Mouse (Mus musculus): Measurements from ENCODE around the gene Slc8a3.
"Not testable (repeated sequence)": the region's sequence is repeated elsewhere in the genome, so short reads cannot be mapped to it uniquely, and the experiment has no call there.

Slc8a3 gene

DNA sequence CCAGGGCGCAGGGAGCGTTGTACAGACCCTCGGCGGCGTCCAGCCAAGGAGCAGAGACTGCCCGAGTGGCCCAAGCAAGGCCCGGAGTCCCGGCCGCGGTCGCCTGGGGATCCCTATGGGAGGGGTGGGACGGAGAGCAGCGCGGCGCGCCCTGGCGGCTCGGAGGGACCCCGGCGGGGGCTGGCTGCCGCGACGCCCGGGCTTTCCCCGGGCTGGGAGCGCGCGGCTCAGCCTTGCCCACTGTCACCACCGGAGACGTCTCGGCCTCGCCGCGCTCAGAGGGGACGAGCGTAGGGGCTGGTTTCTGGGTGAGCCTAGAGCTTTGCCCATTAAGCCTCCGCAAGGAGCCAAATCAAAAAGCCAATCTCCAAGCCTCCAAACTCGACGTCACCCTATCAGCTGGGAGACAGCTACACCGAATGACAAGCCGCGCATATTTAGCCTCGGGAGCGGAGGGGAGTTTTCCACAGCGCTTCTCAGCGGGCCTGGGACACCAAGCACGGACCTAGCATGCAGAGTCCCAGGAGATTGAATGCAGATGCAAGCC lies at the start of gene Slc8a3:
Gene Slc8a3, minus strand, starts transcription at position 306 of the 547 bp plus-strand sequence.
- peak; percentile 31 for DNase-seq

DNA sequence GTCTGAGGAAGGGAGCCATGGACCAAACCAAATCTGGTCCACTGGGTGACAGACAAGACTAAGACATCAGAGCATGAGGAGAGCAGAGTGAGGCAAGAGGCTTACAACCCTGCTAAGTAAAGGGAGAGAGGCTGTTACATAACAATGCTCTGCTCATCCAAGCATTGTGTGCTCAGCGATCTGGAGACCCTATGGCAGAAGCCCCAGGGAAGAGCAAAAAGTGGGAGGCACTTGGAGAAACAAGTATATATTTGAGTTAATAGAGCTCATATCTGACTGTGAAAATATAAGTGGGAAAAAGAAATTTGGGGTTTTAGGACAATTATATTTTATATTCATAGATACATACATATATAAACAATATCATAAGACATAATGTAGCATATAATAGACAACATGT lies 46.4 kb upstream of the Slc8a3 start, which contains the start of gene Gm4787:
Gene Gm4787, minus strand, starts transcription at position 101 of the 400 bp plus-strand sequence.
- DNase-seq: not testable (repeated sequence)

DNA sequence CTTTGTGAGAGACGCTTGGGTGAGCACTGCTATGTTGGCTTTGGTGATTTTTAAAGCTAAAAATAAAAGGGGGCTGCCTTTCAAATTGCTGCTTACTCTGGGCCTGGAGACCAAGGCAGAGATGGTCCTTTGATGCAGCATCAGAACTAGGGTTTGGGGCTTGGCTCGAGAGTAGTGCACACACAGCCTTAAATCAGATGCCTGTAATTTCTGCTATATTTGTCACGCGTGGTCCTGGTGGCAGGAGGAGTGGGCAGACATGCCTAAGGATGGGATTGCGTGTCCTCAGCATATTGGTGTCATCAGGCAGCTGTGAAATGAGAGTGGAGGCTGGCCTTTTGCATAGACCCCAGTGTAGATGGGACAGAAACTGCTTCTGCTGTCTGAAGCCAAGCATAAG lies 861 bp upstream of the Slc8a3 start:
- DNase-seq: no peak

DNA sequence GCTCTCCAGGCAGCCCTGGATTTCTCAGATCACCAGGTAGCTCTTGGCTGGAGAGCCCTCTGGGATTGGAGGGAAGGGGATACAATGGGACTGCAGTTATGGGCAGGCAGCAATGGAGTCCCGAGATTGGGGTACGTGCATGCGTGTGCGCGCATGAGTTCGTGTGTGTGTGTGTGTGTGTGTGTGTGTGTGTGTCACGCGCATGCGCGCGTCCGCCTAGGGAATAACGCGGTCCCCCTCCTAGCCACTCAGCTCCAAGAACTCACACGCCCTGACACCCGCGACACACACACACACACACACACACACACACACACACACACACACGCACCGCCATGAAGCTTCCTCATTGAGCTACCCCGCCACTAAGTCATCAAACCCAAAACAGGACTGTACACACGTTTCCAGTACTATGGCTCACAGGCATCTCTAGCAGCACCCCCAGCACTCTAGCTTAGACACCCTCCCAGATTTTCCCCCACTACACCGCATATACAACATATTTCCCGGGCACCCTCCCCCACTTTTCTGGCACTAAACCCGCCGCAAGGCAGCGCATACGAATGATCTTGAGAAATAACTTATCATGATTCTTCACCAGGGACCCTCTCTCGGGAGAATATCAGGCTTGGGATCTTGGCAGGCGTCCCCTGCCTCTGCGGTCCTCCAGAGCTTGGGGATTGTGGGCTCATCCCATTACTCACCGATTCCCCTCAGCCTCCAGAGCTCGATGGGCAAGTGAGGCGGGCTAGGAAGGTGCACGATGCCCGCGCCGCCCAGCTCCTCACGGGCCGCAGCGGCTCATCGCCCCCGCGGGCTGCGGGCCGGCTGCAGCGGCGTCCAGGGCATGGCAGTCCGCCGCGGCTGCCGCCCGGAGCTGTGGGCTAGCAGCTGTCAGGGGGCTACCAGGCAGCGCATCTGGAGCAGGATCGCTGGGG lies 774 bp downstream of the Slc8a3 start:
- peak; percentile 21 for DNase-seq

DNA sequence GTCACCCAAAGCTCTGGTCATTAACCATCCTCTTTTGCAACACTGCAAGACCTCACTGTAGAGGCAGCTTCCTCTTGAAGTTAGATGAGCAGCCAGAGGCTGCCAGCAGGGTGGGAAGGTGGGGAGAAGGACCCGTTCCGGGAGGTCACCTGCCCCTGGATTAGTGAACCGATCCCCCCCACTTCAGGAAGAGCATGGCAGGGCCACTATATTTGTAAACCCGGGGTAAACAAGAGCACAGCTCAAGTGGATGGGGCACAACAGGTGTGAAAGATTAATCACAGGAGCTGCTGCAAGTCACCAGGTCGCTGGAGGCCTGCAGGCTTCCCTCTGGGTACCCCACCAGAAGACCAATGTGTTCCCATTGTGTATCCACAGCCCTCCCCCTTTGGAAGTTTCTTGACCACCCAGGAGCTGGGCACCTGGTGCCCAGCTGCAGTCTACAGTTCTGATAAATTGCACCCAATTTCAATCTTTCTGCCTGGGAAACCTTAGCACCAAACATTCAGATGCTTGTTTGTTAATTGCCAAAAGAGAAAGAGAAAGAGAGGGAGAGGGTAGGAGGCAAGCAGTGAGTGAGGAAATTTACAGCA lies 1.8 kb downstream of the Slc8a3 start:
- DNase-seq: no peak

DNA sequence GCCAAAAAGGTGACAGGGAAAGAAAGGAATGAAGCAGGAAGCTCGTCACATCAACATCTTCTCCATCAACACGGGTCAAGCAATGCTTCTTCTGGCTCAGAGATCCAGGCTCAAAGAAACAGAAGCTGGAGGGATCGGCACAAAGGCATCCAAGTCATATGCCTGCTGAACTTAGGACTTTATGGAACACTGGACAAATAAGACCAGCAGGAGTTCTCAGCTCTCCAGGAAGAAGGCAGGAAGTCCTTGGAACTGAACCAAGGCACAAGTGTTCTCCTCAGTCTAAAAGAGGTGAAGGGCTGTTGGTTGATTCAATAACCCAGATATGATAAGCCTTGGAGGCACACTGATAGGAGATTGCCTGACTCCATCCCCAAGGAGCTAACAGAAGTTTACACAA lies 8.0 kb downstream of the Slc8a3 start:
- no peak for DNase-seq

DNA sequence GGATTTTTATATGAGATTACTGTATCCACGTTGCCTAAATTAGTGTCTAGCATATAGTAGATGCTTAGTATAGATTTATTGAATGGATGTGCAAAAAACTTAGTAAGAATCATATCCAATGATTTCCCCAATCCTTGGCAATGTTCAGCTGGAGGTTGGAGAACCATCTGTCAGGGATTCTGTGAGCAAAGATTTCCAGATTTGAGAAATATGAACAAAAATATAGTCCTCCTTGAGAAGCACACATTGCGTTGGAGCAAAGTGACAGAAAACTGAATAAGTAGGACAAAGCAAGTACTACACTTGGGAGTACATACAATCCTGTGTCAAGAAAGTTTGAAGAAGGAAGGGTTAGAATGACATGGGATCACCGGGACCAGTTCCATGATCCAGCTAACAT lies 8.9 kb downstream of the Slc8a3 start:
- DNase-seq: no peak

DNA sequence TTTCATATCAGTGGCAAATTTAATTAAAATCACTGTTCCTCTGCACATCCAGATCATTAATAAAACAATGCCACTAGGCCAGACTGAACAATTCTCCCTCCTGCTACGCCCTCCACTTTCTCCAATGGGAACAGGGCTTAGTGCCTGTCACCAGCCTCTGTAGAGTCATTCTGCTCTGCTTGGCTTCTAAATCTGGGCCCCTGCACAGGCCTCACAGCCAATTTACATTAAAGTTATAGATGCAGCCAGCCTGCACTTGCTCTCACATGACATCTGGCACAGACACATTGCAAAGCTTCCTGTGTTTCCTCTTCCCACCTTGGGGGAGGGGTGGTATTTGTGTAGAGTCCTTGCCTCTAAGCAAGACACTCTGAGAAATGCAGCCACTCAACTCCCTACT lies 12.0 kb downstream of the Slc8a3 start:
- DNase-seq: peak; percentile 3

DNA sequence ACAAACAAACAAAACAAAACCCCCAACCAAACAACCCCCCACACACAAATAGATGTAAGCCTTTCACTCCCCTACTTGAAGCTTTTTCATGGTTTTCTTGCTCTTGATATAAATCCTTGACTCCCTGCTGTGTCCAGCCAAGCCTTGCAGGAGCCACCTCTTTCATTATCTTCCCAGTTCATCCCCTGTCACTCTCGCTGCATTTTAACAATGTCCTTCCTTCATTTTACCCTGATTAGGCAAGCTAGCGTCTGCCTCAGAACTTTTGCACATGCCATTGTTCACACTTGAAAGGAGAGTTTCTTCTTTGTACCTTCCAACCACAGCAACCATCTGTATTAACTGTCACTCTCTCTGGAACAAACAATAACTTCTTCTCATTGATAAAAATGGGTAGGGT lies 15.2 kb downstream of the Slc8a3 start:
- no peak for DNase-seq

DNA sequence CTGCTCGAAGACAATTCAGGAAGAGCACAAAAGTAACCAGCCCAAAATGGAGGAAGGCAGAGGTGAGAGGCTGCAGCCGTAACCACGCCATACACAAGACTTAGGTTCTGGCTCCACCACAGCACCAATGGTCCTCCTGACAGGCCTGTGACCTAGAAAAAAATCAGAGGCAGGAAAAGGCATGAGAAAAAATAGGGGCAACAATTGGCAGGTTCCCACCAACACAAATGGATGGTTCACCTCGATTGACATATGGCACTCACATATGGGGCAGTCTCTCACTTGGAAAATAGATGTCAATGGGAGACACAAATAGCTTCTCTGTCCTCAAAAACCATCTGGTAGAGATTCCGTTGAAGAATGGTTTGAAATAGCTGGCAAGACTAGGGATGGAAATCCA lies 17.0 kb downstream of the Slc8a3 start:
- no peak for DNase-seq

DNA sequence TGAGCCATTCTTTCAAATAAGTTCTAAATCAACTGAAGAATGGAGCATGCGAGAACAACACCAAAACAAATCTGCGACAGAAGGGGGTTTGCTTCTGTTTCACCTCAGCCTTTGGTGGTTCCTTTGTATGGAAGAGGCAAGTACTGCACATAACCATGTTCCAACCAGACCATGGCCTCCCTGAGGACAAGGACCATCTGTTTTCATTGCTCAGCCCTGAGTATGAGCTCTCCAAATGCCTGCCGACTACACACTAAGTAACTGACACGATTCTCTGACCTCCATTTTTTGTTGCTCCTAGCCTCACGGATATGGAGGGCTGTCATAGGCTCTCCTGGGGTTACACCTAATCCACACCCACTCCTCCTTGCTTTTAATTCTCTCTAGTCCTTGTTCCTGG lies 29.4 kb downstream of the Slc8a3 start:
- DNase-seq: no peak

DNA sequence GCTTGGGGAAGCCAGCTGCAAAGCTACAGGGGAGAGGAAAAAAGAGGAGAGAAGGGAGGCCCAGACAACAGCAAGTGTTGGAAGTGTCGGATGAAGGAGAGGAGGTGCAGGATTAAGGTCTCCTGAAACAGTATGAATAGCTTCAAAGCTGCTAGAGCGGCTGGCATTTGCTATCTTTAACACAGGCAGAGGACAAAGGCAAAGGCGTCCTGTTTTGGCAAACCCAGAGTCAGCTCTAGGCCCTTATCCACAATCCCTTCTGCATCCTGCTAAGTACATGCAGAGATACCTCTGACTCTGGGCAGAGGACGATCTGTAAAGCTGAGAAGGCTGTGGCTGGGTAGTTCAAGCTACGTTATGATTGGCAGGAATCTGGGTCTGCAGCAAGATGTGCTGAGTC lies 38.4 kb downstream of the Slc8a3 start:
- DNase-seq: no peak

DNA sequence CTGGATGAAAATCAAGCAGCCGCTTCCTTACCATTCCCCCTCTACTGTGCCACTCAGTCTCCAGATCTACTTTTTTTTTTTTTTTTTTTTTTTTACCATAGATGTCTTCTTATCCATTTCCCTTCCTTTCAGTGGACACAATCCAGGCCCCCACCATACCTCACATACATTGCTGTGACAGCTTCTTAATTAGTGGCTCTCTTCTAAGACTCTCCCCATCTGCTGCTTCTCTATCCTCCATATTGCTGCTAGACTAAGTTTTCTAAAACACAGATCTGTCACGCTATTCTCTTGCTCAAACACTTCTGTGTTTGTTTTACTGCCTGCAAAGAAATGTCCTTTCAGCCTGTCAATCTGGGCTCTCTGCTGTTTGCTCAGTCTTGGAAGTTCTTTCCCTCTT lies 54.9 kb downstream of the Slc8a3 start:
- no peak for DNase-seq

DNA sequence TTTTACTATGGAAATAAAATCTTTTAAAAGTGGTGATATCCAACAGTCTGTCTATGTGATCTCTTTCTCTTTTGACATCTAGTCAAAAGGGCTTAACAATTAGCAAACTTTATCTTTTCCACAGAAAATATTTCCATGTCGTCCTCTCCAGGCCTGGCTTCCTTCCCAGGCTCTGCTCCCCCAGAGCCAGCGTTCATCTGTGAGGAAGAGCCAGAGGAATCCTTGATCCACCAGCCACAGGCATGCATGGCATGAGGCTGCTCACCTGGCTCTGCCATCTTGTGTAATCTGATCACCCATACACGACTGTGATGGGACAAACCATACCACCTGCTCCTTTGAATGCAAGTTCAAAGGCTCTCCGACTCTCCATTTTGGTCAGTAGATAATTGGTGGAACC lies 58.4 kb downstream of the Slc8a3 start:
- DNase-seq: peak; percentile 2

DNA sequence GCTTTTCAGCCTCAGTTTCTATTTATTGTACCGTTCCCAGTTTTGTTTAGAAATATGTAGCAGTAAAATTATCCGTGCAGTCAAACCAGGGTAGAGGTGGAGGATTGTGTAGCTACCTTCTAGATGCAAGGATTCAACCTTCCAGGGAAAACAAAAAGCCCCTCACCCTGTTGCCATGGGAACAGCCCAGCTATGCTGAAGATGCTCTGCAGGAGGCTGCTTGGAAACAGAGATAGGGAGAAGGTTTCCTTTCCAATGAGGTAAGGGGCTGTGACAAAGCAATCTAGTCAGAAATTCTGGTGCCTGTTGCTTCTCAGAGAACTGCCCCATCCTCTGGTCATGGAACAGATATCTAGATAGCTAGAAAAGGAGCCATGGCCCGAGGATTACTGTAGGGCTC lies 59.6 kb downstream of the Slc8a3 start:
- DNase-seq: no peak

DNA sequence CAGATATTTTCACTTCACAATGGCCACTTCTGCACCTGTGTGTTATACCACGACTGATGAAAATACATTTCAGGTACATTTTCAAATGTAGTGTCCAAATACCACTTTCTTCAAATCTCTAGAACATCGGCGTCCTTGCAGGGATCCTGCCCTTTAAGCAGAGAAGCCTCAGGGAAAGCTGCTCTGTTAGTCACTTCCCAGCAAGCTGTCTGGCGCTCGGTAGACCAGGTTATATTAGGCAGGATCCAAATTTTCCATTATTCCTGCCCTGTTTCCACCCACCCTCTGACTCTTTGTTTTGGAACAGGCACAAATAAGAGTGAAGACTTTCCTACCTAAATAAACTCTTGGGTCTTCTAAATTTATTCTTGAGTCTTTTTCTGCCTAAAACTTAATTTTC lies 63.7 kb downstream of the Slc8a3 start:
- no peak for DNase-seq

DNA sequence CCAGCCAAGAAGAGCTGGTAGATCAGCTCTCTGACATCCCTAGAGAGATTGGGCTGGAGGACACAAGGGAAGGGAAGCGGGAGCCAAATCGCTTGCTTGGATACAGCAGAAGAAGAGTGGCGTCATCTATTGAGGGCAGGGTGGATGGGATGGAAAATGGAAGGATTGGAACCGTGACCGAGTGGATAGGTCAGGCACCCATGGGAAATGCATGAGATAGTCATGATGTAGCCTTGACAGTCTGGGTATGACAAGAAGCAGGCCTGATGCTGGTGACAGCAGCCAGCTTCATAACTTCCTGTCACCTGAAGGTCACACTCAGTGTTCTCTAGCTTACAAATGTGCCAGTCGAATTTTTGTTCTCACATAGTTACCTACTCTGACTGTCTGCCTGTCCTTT lies 70.2 kb downstream of the Slc8a3 start:
- no peak for DNase-seq

DNA sequence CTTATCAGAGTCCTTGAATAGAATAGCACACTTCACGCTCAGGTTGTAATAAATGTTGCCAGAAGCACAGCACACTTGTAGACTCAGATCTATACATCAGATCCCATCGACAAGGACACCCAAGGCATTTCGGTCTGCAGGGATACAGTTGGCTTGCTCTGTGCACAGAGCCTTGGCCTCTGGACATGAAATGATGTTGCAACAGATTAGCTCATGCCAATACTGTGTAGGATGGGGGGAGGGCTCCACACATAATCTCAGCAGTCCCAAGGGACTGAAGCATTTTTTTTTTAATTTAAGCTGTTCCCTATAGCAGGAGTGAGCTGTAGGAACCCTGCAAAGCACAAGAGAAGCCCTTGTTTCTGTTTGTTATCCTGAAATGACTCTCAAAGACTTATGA lies 74.8 kb downstream of the Slc8a3 start:
- DNase-seq: no peak

DNA sequence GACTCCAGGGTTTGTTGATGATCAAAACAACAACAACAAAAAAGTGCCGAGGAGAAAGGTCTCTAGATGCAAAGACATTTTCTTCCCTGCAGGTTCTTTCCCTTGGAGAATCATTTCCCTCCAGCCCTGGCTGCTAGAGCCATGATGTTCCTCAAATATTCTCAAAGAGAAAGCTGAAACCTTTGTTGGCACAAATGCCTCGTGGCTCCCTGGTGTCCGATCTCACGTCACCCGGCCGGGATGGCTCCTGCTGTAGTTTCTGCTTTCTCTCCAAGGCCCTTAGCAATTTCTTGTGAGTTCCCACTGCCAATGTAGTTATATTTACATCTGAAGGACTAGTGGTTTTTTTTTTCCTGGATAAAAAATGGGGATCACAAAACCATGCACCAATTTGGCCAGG lies 87.6 kb downstream of the Slc8a3 start:
- DNase-seq: peak; percentile 22

DNA sequence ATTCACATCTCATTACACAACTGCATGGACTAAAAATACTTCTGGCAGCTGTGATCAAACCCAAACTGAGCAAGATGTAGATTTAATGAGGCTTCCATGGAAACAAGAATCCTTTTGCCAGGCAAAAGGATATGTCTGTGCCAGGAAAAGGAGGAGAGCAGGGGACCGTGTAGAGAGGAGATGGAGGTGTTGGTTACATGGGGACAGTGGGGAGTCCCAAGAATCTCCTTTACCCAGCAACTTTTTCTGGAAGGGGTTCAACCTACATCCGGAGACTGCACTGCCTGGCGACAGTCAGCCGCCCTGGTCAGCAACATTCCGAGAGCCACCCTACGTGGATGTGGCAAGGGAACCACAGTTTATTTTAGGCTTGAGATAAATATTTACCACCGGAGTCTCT lies 88.0 kb downstream of the Slc8a3 start:
- DNase-seq: peak; percentile 35

DNA sequence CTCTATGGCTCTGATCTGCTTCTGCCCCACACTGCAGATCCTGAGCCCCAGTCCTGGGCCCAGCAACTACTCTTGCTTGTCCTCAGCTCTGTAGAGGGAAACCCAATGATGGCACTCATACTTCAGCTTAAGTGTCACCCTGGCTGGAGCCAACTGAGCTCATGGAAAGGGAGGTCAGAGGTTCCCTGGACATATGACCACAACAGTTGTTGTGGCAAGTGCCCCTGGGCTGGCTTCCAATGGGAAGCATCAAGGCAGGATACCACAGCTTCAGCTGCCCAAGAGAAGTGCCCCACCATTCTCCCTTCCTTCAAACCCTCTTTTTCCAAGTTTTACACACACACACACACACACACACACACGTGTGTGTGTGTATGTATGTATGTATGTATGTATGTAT lies 88.5 kb downstream of the Slc8a3 start:
- DNase-seq: peak; percentile 31

DNA sequence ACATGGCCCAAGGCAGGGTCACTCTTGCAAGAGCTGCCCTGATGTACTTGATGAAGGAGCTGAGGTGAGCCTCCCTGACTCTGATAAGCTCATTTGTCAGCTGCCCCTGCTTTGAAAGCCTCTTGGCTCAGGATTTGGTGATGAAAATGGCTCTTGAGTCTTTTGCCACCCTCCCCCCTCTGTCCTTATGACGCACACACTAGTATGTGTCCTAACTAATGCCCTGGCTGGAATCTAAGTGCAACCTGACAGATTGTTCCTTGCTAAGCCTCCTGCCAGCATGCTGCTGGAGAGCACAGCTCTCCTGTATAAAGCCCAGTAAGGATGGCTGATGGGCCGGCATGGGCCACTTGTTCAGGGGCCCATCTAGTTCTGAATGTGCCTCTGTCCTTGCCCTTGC lies 91.3 kb downstream of the Slc8a3 start:
- peak; percentile 7 for DNase-seq

DNA sequence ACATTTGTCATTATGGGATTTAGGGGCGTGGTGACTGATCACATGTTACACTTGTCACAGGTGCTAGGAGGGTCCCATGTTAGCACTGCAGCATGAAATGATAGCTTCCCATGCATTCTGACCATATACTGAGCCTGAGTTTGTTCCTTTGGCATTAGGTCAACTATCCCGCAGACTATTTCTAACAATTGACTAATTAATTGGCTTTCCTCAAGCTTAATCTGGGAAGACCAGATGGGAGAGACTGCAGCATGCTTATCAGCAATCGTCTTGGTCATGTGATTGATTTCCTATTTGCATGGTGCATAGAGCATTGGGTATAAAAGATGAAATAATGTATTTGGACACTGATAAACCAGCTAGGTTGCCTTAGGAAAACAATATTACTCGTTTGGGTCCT lies 91.9 kb downstream of the Slc8a3 start:
- no peak for DNase-seq

DNA sequence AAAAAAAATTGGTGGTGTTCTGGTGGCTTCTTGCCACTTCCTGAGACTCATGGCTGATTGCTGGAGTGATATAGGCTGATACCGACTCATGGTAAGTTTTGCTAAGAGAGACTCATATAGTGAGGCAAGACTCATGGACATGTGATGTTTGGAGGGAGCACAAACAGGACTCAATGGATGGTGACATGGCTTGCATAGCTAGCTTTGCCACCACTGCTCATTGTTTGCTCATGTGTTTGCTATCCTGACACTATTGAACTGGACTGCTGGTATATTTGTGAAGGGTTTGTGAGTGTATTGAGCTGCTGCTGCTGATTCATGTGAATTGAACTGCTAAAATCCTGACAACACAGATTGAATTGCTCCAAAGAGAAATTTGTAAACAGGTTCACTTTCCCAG lies 95.8 kb downstream of the Slc8a3 start:
- no peak for DNase-seq

Data from lung, postnatal 10 days (tissue).